In genomic region chr13:100879806-100880205, GRCm38 (mm10) we compare ENCODE assay signal across 18 mouse cellular contexts.
"Had no signal": no experiment of that assay in that cellular context is flagged by ENCODE, and none has a peak within 500 bp of the region (broad histone marks: within the 10 kb centered on the region; RNA-seq: fewer than 3 reads in every experiment).

No protein-coding gene starts in this region.

- H3K9me3 ChIP-seq: midbrain, embryonic 10.5 days; midbrain, embryonic 12.5 days; neural tube, embryonic 13.5 days; neural tube, embryonic 15.5 days had no signal

- H3K4me3 ChIP-seq: midbrain, embryonic 10.5 days; midbrain, embryonic 12.5 days; myocyte; neural tube, embryonic 13.5 days; neural tube, embryonic 15.5 days had no signal

- H3K4me2 ChIP-seq: lung, embryonic 14.5 days; midbrain, embryonic 12.5 days; neural tube, embryonic 13.5 days; neural tube, embryonic 15.5 days had no signal

- ATAC-seq: midbrain, embryonic 16.5 days had no signal

- H3K27ac ChIP-seq: midbrain, embryonic 10.5 days; midbrain, embryonic 12.5 days; neural tube, embryonic 13.5 days; neural tube, embryonic 15.5 days had no signal

- H3K9ac ChIP-seq: lung, embryonic 14.5 days; midbrain, embryonic 12.5 days; neural tube, embryonic 13.5 days; neural tube, embryonic 15.5 days had no signal

- H3K36me3 ChIP-seq: midbrain, embryonic 10.5 days; midbrain, embryonic 12.5 days; neural tube, embryonic 13.5 days; neural tube, embryonic 15.5 days had no signal

- DNase-seq: lung, adult 18-20 months; lung, embryonic 14.5 days; lung, postnatal 10 days; lung, postnatal 4 days; retina, postnatal 1 day; right cerebral cortex, adult 18-20 months; right cerebral cortex, postnatal 25 days; right cerebral cortex, postnatal 4 days; spleen, adult 18-20 months; thymus, adult 18-20 months; thymus, postnatal 14 days; thymus, postnatal 36 days had no signal

- H3K4me1 ChIP-seq: midbrain, embryonic 10.5 days had no signal

- H3K27me3 ChIP-seq: midbrain, embryonic 12.5 days; neural tube, embryonic 13.5 days; neural tube, embryonic 15.5 days had no signal
